Mouse (Mus musculus) forebrain, postnatal 0 days (tissue): ENCODE results near the gene Hivep3. TPM values are rescaled to one million over a fixed set of nuclear protein-coding genes. Genes with fewer than 3 reads are reported as not detected.

Source experiments
- ATAC-seq: fragments of 200-750 bp; cut with Nextera tagmentation; 2 replicates; pipeline ENCODE4 v1.8.0; 2017; ENCODE audit warnings: mild to moderate bottlenecking, moderate library complexity
- DNase-seq: peaks from one replicate; pipeline ENCODE4 v3.0.0-alpha.2; 2015
- H3K27ac ChIP-seq: fragments of 300-500 bp; sonication (generic); 2 replicates; pipeline ENCODE4 v1.5.1; 2014; ENCODE audit warnings: low read depth, mild to moderate bottlenecking, antibody characterized with exemption, low read length, moderate library complexity, mixed read lengths
- H3K27me3 ChIP-seq: fragments of 300-500 bp; sonication (generic); 2 replicates; pipeline ENCODE4 v1.6.1; 2014; ENCODE audit warnings: mild to moderate bottlenecking, low read length, mixed read lengths; ENCODE audit not compliant: insufficient read depth
- H3K36me3 ChIP-seq: fragments of 300-500 bp; sonication (generic); 2 replicates; pipeline ENCODE4 v1.6.1; 2014; ENCODE audit warnings: mild to moderate bottlenecking, moderate library complexity; ENCODE audit not compliant: insufficient read depth
- H3K4me1 ChIP-seq: fragments of 300-500 bp; sonication (generic); 2 replicates; pipeline ENCODE4 v1.6.1; 2014; ENCODE audit warnings: antibody characterized with exemption; ENCODE audit not compliant: insufficient read depth
- H3K4me2 ChIP-seq: fragments of 300-500 bp; sonication (generic); 2 replicates; pipeline ENCODE4 v1.6.1; 2014; ENCODE audit warnings: low read depth, mild to moderate bottlenecking, moderate library complexity
- H3K4me3 ChIP-seq: fragments of 300-500 bp; sonication (generic); 2 replicates; pipeline ENCODE4 v1.5.1; 2014; ENCODE audit warnings: low read depth, low read length, mixed read lengths
- H3K9ac ChIP-seq: fragments of 300-500 bp; sonication (generic); 2 replicates; pipeline ENCODE4 v1.6.1; 2014; ENCODE audit warnings: mild to moderate bottlenecking
- H3K9me3 ChIP-seq: fragments of 300-500 bp; sonication (generic); 2 replicates; pipeline ENCODE4 v1.6.1; 2016; ENCODE audit warnings: low read length
- CTCF ChIP-seq: sonication (generic); IDR thresholded peaks from 2 replicates; pipeline ENCODE4 v1.5.1; 2016; ENCODE audit warnings: antibody characterized with exemption, control low read depth, low read depth
- WGBS: fragments of 180-500 bp; shearing (Covaris S2); extraction: QIAGEN DNeasy Blood & Tissue Kit; methylation state at CpG from one replicate; pipeline ENCODE4 v1.1.7; 2014; 5-methylcytosine and 5-hydroxymethylcytosine counted together
- polyA plus RNA-seq: library from polyadenylated mRNA; unstranded; fragments of >200 nt; fragmentation: Nextera tagmentation; extraction: Ambion mirVana; gene quantifications from 2 replicates; pipeline ENCODE4 v1.2.1, GENCODE M21; 2015
- total RNA-seq: library from RNA; depleted of rRNA; stranded (reverse); fragments of >200 nt; gene quantifications from 2 replicates; pipeline ENCODE4 v1.2.3, GENCODE M21; 2014

The Hivep3 gene
- total and polyA plus RNA-seq, 2 experiments from 2014 or later: 16.9 to 21.3 TPM

GRCm38 (mm10) chr4:119925052-119925451 lies 191.5 kb downstream of the Hivep3 start:
- TF ChIP-seq CTCF: no peak
- Histone ChIP-seq H3K36me3 (no peaks in the 10 kb centered on the region), H3K4me3 (no peak overlapping the region), H3K27ac (no peak overlapping the region), H3K9me3 (no peaks in the 10 kb centered on the region), H3K4me1 (no peaks in the 10 kb centered on the region), H3K27me3 (no peaks in the 10 kb centered on the region), H3K9ac (no peak overlapping the region), H3K4me2 (no peak overlapping the region)
- ATAC-seq (no peak), DNase-seq (no peak)

- Histone ChIP-seq H3K4me2 (no peak overlapping the region), H3K9me3 (no peaks in the 10 kb centered on the region), H3K4me3 (no peak overlapping the region), H3K27me3 (no peaks in the 10 kb centered on the region), H3K9ac (no peak overlapping the region), H3K4me1 (no peaks in the 10 kb centered on the region), H3K36me3 (no peaks in the 10 kb centered on the region), H3K27ac (no peak overlapping the region)
- ATAC-seq (peak; percentile 86), DNase-seq (peak; percentile 58)
- 18% methylated on average over 8 of the region's 8 CpGs for WGBS
- TF ChIP-seq CTCF: no peak
These were observed 198.3 kb downstream of the Hivep3 start for GRCm38 (mm10) chr4:119931923-119932322.

GRCm38 (mm10) chr4:119932549-119933257 lies 199.1 kb downstream of the Hivep3 start:
- peaks cover 2% of the 10 kb centered on the region; the same call in 1 of the 2 replicates for H3K4me1 ChIP-seq
- no peak overlapping the region for H3K4me3 ChIP-seq
- 44% methylated on average over 13 of the region's 13 CpGs for WGBS
- no peak overlapping the region for H3K4me2 ChIP-seq
- H3K27ac ChIP-seq: peak overlapping the region; percentile 16; the same call in 1 of the 2 replicates
- H3K9me3 ChIP-seq: no peaks in the 10 kb centered on the region
- peak; percentile 6 for DNase-seq
- no peak for TF ChIP-seq CTCF
- ATAC-seq: peak; percentile 47
- H3K27me3 ChIP-seq: no peaks in the 10 kb centered on the region
- H3K9ac ChIP-seq: no peak overlapping the region
- H3K36me3 ChIP-seq: no peaks in the 10 kb centered on the region

DNA sequence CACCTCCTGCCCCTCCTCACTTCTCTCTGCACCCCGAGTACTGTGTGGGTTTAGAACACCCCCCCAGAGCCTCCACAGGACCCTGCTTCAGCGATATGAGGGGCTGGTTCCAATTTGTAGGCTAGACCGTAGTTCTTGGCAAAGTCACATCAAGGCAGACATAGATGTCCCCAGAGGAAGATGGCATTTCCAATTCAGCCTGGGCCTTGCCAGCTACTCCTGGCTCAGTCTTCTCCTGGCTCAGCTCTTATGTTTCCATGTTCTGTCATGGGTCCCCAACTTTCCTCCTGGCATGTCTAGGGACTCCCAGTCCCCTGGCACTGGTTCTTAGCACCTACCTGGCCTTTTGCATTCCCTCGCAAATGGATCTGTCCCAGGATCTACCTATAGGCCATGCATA lies 201.3 kb downstream of the Hivep3 start:
- DNase-seq: peak; percentile 26
- H3K4me3 ChIP-seq: no peak overlapping the region
- H3K36me3 ChIP-seq: no peaks in the 10 kb centered on the region
- WGBS: 69% methylated on average over 4 of the region's 4 CpGs
- no peak overlapping the region for H3K4me2 ChIP-seq
- peaks cover 4% of the 10 kb centered on the region; the same call in 1 of the 2 replicates for H3K4me1 ChIP-seq
- no peak for ATAC-seq
- H3K27me3 ChIP-seq: no peaks in the 10 kb centered on the region
- H3K9me3 ChIP-seq: no peaks in the 10 kb centered on the region
- H3K27ac ChIP-seq: no peak overlapping the region
- H3K9ac ChIP-seq: no peak overlapping the region
- TF ChIP-seq CTCF: no peak

- TF ChIP-seq CTCF: no peak
- DNase-seq (peak; percentile 76), ATAC-seq (peak; percentile 90)
- no peaks in the 10 kb centered on the region for H3K27me3 ChIP-seq
- H3K27ac ChIP-seq: peak overlapping the region; percentile 40; the same call in 1 of the 2 replicates
- H3K4me2 ChIP-seq: no peak overlapping the region
- WGBS: 16% methylated on average over 7 of the region's 7 CpGs
- H3K4me1 ChIP-seq: peaks cover 4% of the 10 kb centered on the region; the same call in 1 of the 2 replicates
- H3K36me3 ChIP-seq: no peaks in the 10 kb centered on the region
- no peaks in the 10 kb centered on the region for H3K9me3 ChIP-seq
- no peak overlapping the region for H3K9ac ChIP-seq
- no peak overlapping the region for H3K4me3 ChIP-seq
These were observed 204.3 kb downstream of the Hivep3 start for GRCm38 (mm10) chr4:119937876-119938275.

GRCm38 (mm10) chr4:119938518-119938917 lies 204.9 kb downstream of the Hivep3 start:
- no peak overlapping the region for H3K4me2 ChIP-seq
- no peak overlapping the region for H3K4me3 ChIP-seq
- H3K9ac ChIP-seq: no peak overlapping the region
- DNase-seq (no peak), ATAC-seq (no peak)
- H3K36me3 ChIP-seq: no peaks in the 10 kb centered on the region
- no peaks in the 10 kb centered on the region for H3K9me3 ChIP-seq
- H3K27ac ChIP-seq: no peak overlapping the region
- 73% methylated on average over 4 of the region's 4 CpGs for WGBS
- no peaks in the 10 kb centered on the region for H3K27me3 ChIP-seq
- peaks cover 4% of the 10 kb centered on the region; the same call in 1 of the 2 replicates for H3K4me1 ChIP-seq
- TF ChIP-seq CTCF: no peak

DNA sequence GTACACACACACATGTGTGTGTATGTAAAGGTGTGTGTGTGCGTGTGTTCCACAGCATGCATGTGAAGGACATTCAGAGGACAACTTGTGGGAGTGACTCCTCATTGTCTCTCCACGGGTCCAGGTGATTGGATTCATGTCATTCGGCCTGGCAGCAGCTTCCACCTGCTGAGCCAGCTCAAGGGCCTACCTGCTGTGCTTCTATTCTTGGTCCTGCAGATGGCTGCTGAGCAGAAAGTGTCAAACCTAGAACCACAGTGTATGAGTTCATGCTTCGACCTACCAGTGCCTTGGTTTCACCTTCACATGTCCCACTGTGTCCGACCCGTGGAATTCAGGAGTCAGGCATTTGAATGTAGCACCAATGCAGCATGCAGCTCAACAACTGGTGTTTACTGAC lies 206.2 kb downstream of the Hivep3 start:
- TF ChIP-seq CTCF: no peak
- Histone ChIP-seq H3K4me1 (peaks cover 4% of the 10 kb centered on the region; the same call in 1 of the 2 replicates), H3K36me3 (no peaks in the 10 kb centered on the region), H3K9me3 (0 out of 2 replicates have a peak, but pooled peaks cover 2% of the 10 kb centered on the region), H3K9ac (no peak overlapping the region), H3K27me3 (no peaks in the 10 kb centered on the region), H3K4me2 (no peak overlapping the region), H3K4me3 (no peak overlapping the region), H3K27ac (no peak overlapping the region)
- ATAC-seq (no peak), DNase-seq (no peak)
- WGBS: 83% methylated on average over 6 of the region's 6 CpGs
